Mouse (Mus musculus) urinary bladder, adult 18-20 months (tissue): Measurements from ENCODE around the gene Zfp688.
"Not testable (repeated sequence)": the region's sequence is repeated elsewhere in the genome, so short reads cannot be mapped to it uniquely, and the experiment has no call there.

Source experiments
- DNase-seq, 2 experiments: peaks; one replicate each; pipeline ENCODE4 v3.0.0; 2022; ENCODE audit warnings: low spot score in 2 of 2, mixed read lengths in 2 of 2

Zfp688 gene

DNA sequence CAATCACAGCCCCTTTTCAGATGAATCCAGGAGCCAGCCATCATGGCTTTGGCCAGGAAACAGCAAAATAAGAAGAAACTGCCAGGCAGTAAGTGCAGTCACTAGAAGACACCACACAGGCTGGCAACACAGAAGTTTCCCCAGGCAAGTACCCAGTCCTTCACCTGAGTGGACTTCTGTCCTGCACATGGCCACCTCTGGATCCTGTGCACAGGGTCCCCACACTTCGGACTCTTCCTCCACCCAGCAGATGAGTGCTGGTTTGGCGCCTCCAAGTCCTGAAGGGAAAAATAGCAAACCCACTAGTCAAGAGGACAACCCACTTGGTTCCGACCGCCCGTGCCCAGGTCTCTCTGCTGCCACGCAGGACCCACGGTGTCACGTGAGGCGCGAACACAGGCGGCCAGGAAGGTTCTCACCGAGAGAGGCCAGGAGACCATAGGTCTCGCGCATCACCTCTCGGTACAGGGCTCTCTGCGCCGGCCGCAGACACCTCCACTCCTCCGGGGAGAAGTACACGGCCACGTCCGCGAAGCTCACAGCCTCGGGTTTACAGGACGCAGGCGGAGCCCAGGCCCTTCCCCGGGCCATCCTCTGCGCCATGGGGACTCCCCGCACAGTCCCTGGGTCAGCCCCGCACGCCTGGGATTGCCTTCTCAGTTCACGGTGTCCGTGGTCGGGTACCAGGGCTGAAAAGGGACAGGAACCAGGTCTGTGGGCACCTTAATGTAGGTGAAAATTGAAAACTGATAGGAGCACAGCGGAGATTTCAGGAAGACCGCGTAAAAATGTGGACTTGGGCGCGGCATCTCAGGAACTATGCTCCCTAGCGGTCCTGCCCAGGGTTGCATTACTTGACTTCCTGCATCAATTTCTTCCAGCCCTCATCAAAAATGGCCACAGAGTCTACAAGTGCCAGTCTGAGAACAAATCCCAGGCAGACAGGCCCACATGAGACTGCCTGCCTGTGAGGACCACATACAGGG is 15.6 kb downstream of the Zfp688 start, which contains the start of gene Zfp764:
TSS of gene Zfp764 (minus strand) at position 821 of the 986 bp plus-strand sequence.
- DNase-seq, result peak; percentile 78 to 86

GRCm38 (mm10) chr7:127404101-127404500 is 17.8 kb downstream of the Zfp688 start:
- DNase-seq, result not testable (repeated sequence)

DNA sequence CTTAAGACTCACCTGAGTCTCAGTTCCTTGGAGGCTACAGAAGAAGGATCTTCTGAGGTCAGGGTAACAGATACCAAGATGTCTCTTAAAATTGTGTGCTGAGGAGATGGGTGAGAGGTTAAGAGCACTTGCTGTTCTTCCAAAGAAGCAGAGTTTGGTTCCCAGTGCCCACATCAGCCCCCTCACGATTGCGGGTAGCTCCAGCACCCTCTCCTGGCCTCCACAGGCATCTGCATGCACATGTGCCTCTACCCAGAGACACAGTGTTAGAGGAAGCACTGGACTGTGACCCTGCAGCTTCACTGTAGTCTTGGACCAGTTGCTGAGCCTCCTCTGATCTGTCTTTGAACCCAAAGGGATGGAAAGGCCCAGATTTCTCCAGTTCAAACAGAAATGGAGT is 18.9 kb downstream of the Zfp688 start:
- no peak for DNase-seq

DNA sequence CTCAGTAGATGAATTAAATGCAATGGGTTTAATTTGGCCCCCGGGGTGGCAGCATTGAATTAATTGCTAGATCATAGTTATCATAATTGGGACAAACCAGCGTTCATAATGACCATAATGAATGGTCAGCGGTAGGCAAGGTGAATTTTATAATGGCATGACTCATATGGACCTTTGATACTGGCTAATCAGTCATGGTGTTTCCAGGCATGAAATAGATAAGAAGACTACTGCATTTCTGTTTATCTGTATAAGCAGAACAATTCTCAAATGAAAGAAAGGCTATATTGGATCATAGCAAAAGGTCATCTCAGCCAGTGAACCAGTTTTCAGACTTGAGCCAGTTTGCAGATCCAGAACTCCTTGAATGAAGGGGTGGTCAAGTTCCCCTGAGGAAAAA is 21.5 kb downstream of the Zfp688 start:
- DNase-seq, result no peak

- DNase-seq, result no peak
Measured at GRCm38 (mm10) chr7:127393944-127394333, 27.9 kb downstream of the Zfp688 start.

DNA sequence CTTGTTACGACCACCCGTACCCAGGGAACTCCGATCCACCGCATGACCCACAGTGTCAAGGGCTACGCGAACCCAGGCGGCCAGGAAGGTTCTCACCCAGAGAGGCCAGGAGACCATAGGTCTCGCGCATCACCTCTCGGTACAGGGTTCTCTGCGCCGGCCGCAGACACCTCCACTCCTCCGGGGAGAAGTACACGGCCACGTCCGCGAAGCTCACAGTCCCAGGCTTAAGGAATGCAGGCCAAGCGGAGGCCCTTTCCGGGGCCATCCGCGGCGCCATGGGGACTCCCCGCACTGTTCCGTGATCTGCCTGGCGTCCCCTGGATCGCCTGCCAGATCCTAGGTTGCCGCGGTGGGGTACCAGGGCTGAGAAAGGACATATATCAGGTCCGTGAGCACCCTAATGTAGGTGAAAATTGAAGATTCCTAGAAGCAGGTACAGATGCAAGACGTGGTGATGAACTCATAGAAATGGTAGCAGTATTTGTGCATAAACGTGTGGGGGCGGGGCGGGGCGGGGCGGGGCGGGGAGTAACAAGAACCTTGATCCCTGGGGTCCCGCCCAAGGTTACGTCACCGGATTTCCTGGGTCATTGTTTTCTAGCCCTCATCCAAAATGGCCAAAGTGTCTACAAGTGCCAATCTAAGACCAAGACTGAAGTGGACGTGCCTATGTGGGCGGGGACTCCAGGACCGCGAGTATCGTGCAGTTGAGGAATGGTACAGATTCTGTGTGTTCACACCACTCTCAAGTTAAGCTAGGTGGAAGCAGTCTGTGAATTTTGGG is 28.5 kb downstream of the Zfp688 start, which contains the start of gene E430018J23Rik:
TSS of gene E430018J23Rik (minus strand) at position 473 of the 787 bp plus-strand sequence.
- DNase-seq, result peak; percentile 89 to 96

- DNase-seq, result no peak
Measured at GRCm38 (mm10) chr7:127392251-127392824, 29.5 kb downstream of the Zfp688 start.

DNA sequence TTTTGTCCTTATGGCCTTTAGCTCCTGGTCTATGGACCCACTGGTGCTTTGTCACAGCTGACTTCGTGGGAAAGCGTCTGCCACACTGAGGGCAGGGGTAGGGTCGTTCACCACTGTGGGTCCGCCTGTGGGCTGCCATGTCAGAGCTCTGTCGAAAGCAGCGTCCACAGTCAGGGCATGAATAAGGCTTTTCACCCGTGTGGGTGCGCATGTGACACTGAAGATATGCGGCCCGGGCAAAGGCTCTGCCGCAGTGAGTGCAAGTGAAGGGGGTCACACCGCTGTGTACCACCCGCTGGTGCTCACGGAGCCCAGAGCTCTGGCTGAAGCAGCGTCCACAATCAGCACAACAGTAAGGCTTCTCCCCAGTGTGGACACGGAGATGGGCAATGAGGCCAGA is 30.3 kb downstream of the Zfp688 start:
- no peak for DNase-seq

GRCm38 (mm10) chr7:127390306-127390705 is 31.6 kb downstream of the Zfp688 start:
- no peak for DNase-seq

DNA sequence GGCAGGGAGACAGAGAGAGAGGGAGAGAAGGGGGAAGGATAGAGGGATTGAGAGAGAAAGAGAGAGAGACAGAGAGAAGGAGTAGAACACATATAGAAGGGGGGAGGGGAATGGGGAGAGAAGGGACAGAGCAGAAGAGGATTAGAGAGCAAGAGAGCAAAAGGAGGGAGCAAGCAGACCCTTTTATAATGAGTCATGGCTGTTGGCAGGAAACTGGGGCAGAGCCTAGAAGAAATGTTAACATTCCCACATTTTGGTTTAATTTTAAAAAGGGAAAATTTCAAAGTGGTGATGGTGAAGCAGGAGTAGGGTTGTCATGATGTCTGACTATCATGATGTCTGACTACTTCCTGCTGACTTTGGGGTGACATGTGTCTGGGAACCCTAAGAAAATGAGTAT is 33.7 kb downstream of the Zfp688 start:
- not testable (repeated sequence) for DNase-seq

DNA sequence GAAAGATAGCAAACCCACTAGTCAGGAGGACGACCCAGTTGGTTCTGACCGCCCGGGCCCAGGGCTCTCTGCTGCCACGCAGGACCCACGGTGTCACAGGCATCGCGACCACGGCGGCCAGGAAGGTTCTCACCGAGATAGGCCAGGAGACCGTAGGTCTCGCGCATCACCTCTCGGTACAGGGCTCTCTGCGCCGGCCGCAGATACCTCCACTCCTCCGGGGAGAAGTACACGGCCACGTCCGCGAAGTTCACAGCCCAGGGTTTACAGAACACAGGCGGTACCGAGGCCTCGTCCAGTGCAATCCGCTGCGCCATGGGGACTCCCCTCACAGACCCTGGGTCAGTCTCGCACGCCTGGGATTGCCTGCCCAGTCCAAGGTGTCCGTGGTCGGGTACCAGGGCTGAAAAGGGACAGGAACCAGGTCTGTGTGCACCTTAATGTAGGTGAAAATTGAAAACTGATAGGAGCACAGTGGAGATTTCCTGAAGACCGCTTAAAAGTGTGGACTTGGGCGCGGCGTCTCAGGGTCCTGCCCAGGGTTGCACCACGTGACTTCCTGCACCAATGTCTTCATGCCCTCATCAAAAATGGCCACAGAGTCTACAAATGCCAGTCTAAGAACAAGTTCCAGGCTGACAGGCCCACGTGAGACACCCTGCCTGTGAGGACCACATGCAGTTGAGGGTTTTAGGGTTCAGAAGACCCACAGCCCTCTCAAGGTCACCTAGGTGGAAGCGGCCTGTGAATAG is 35.1 kb downstream of the Zfp688 start, which contains the start of gene 9130019O22Rik:
TSS of gene 9130019O22Rik (minus strand) at position 526 of the 752 bp plus-strand sequence.
- peak; percentile 84 to 87 for DNase-seq

DNA sequence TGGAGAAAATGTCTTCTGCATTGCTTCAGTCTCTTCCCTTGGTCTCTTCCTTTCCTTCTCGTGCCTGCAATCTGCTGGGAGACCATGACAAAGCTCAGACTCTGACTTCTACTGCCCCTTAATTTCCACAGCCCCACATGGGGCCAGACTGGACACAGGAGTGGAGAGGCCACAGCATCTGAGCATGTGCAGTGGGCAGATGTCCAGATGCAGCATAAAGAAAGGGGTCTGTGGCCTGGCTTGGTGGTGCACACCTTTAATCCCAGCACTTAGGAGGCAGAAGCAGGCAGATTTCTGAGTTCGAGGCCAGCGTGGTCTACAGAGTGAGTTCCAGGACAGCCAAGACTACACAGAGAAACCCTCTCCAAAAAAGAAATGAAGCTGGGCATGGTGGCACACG is 36.3 kb downstream of the Zfp688 start:
- not testable (repeated sequence) for DNase-seq

- DNase-seq, result no peak
Measured at GRCm38 (mm10) chr7:127378310-127378921, 43.5 kb downstream of the Zfp688 start.

- peak; percentile 93 for DNase-seq
Measured at GRCm38 (mm10) chr7:127375271-127376245, 46.3 kb downstream of the Zfp688 start, which contains the start of gene Zfp747. Zfp747 (minus strand) TSS chr7:127376050.

- DNase-seq, result not testable (repeated sequence)
Measured at GRCm38 (mm10) chr7:127371870-127372269, 50.0 kb downstream of the Zfp688 start.

DNA sequence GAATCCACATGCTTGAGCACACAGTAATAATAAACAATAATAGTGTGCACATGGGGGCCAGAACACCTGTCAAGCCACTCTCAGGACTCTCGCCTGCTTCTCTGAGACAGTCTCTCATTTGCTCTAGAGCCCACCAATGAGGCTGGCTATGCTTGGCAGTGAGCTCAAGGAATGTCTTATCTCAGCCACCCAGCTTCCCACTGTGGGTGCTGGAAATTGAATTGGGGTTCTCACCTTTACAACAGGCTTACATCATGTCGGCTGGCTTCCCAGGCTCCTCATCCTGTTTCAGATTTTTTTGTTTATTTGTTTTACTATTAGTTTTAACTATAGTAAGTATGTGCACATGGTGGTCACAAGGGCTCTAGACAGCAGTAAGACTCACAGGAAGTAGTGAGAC is 50.7 kb downstream of the Zfp688 start:
- no peak for DNase-seq
